Mouse (Mus musculus) heart, postnatal 0 days (tissue): Measurements from ENCODE around the gene Inpp5f. TPM values are rescaled to one million over a fixed set of nuclear protein-coding genes. Genes with fewer than 3 reads are reported as not detected.
"Not testable (repeated sequence)": the region's sequence is repeated elsewhere in the genome, so short reads cannot be mapped to it uniquely, and the experiment has no call there.

ENCODE experiments used
- ATAC-seq: fragments of 200-750 bp; cut with Nextera tagmentation; 2 replicates; pipeline ENCODE4 v1.8.0; 2017; ENCODE audit warnings: low read depth, moderate number of reproducible peaks, moderate library complexity; ENCODE audit not compliant: insufficient read depth
- DNase-seq: peaks from one replicate; pipeline ENCODE4 v3.0.0-alpha.2; 2016; ENCODE audit warnings: low spot score
- H3K27ac ChIP-seq: fragments of 300-500 bp; sonication (generic); 2 replicates; pipeline ENCODE4 v1.5.1; 2014; ENCODE audit warnings: low read depth, mild to moderate bottlenecking
- H3K27me3 ChIP-seq: fragments of 300-500 bp; sonication (generic); 2 replicates; pipeline ENCODE4 v1.6.1; 2014; ENCODE audit warnings: low read length, mixed read lengths; ENCODE audit not compliant: control insufficient read depth, insufficient read depth
- H3K36me3 ChIP-seq: fragments of 300-500 bp; sonication (generic); replicated peaks from 2 replicates; pipeline ENCODE4 v1.6.1; 2014; ENCODE audit warnings: low read length, mixed read lengths; ENCODE audit not compliant: control insufficient read depth, insufficient read depth
- H3K4me1 ChIP-seq: fragments of 300-500 bp; sonication (generic); 2 replicates; pipeline ENCODE4 v1.6.1; 2014; ENCODE audit warnings: antibody characterized with exemption; ENCODE audit not compliant: control insufficient read depth, insufficient read depth
- H3K4me2 ChIP-seq: fragments of 300-500 bp; sonication (generic); 2 replicates; pipeline ENCODE4 v1.6.1; 2014; ENCODE audit warnings: low read depth, mild to moderate bottlenecking, low read length, moderate library complexity
- H3K4me3 ChIP-seq: fragments of 300-500 bp; sonication (generic); 2 replicates; pipeline ENCODE4 v1.5.1; 2014; ENCODE audit warnings: low read depth, low read length
- H3K9ac ChIP-seq: fragments of 300-500 bp; sonication (generic); replicated peaks from 2 replicates; pipeline ENCODE4 v1.6.1; 2014; ENCODE audit warnings: low read depth, low read length, mixed read lengths
- H3K9me3 ChIP-seq: fragments of 300-500 bp; sonication (generic); replicated peaks from 2 replicates; pipeline ENCODE4 v1.6.1; 2016; ENCODE audit warnings: low read length; ENCODE audit not compliant: control insufficient read depth
- CTCF ChIP-seq: IDR thresholded peaks from 2 replicates; pipeline ENCODE4 v1.5.1; 2016; ENCODE audit warnings: antibody characterized with exemption, control low read depth, low read depth
- EP300 ChIP-seq: IDR thresholded peaks from 2 replicates; pipeline ENCODE4 v1.6.1; 2016; ENCODE audit warnings: antibody characterized with exemption, low read depth
- WGBS: fragments of 180-500 bp; shearing (Covaris S2); extraction: QIAGEN DNeasy Blood & Tissue Kit; methylation state at CpG from one replicate; pipeline ENCODE4 v1.1.7; 2014; 5-methylcytosine and 5-hydroxymethylcytosine counted together
- polyA plus RNA-seq: library from polyadenylated mRNA; unstranded; fragments of >200 nt; fragmentation: Nextera tagmentation; extraction: Ambion mirVana; gene quantifications from 2 replicates; pipeline ENCODE4 v1.2.1, GENCODE M21; 2015
- total RNA-seq: library from RNA; depleted of rRNA; stranded (reverse); fragments of >200 nt; gene quantifications from 2 replicates; pipeline ENCODE4 v1.2.3, GENCODE M21; 2014; ENCODE audit warnings: low replicate concordance

Inpp5f gene
- total and polyA plus RNA-seq, 2 experiments from 2014 or later: 4.8 to 5.3 TPM

- TF ChIP-seq EP300: no peak
- no peak for TF ChIP-seq CTCF
These were observed 78.2 kb downstream of the Inpp5f start for GRCm38 (mm10) chr7:128689347-128689746.

GRCm38 (mm10) chr7:128690070-128690469 lies 78.9 kb downstream of the Inpp5f start:
- Histone ChIP-seq H3K36me3 (peaks cover 40% of the 10 kb centered on the region), H3K27ac (no peak overlapping the region), H3K9ac (no peak overlapping the region), H3K27me3 (no peaks in the 10 kb centered on the region), H3K9me3 (no peaks in the 10 kb centered on the region), H3K4me1 (no peaks in the 10 kb centered on the region), H3K4me2 (no peak overlapping the region), H3K4me3 (no peak overlapping the region)
- 15% methylated on average over 7 of the region's 7 CpGs for WGBS
- DNase-seq (peak; percentile 73), ATAC-seq (peak; percentile 62; the same call in 1 of the 2 replicates)
- TF ChIP-seq EP300 (no peak), CTCF (peak; percentile 93)

More at GRCm38 (mm10) chr7:128689347-128689746, 78.2 kb downstream of the Inpp5f start:
- H3K4me1 ChIP-seq: no peaks in the 10 kb centered on the region
- no peak overlapping the region for H3K27ac ChIP-seq
- ATAC-seq: no peak
- H3K4me3 ChIP-seq: no peak overlapping the region
- H3K36me3 ChIP-seq: peaks cover 40% of the 10 kb centered on the region
- H3K9ac ChIP-seq: no peak overlapping the region
- 86% methylated on average over 8 of the region's 8 CpGs for WGBS
- DNase-seq: no peak
- H3K4me2 ChIP-seq: no peak overlapping the region
- no peaks in the 10 kb centered on the region for H3K9me3 ChIP-seq
- no peaks in the 10 kb centered on the region for H3K27me3 ChIP-seq

GRCm38 (mm10) chr7:128690796-128691195 lies 79.7 kb downstream of the Inpp5f start:
- ATAC-seq: no peak
- H3K27me3 ChIP-seq: no peaks in the 10 kb centered on the region
- no peaks in the 10 kb centered on the region for H3K9me3 ChIP-seq
- no peak overlapping the region for H3K27ac ChIP-seq
- H3K4me1 ChIP-seq: no peaks in the 10 kb centered on the region
- DNase-seq: no peak
- WGBS: 68% methylated on average over 7 of the region's 7 CpGs
- no peak for TF ChIP-seq EP300
- no peak for TF ChIP-seq CTCF
- H3K9ac ChIP-seq: no peak overlapping the region
- H3K4me2 ChIP-seq: no peak overlapping the region
- peaks cover 34% of the 10 kb centered on the region for H3K36me3 ChIP-seq
- no peak overlapping the region for H3K4me3 ChIP-seq

- Histone ChIP-seq H3K9ac (no peak overlapping the region), H3K27ac (no peak overlapping the region), H3K4me3 (no peak overlapping the region), H3K27me3 (no peaks in the 10 kb centered on the region), H3K4me1 (no peaks in the 10 kb centered on the region), H3K9me3 (no peaks in the 10 kb centered on the region), H3K4me2 (no peak overlapping the region), H3K36me3 (peaks cover 35% of the 10 kb centered on the region)
- 87% methylated on average over 7 of the region's 7 CpGs for WGBS
- no peak for DNase-seq
- TF ChIP-seq CTCF: no peak
- TF ChIP-seq EP300: no peak
- ATAC-seq: no peak
These were observed 81.0 kb downstream of the Inpp5f start for GRCm38 (mm10) chr7:128692163-128692562.

- peaks cover 60% of the 10 kb centered on the region for H3K36me3 ChIP-seq
- no peak for ATAC-seq
- WGBS: 63% methylated on average over 10 of the region's 10 CpGs
These were observed 83.7 kb downstream of the Inpp5f start for GRCm38 (mm10) chr7:128694848-128695247.

GRCm38 (mm10) chr7:128699959-128700358 lies 88.8 kb downstream of the Inpp5f start:
- not testable (repeated sequence) for H3K4me3 ChIP-seq, H3K27me3 ChIP-seq, H3K9ac ChIP-seq, H3K4me2 ChIP-seq, H3K9me3 ChIP-seq, H3K27ac ChIP-seq, DNase-seq, H3K4me1 ChIP-seq, ATAC-seq
- peaks cover 80% of the 10 kb centered on the region for H3K36me3 ChIP-seq
- WGBS: 74% methylated on average over 6 of the region's 6 CpGs

More at GRCm38 (mm10) chr7:128694848-128695247, 83.7 kb downstream of the Inpp5f start:
- DNase-seq: no peak
- H3K4me2 ChIP-seq: no peak overlapping the region
- H3K27me3 ChIP-seq: no peaks in the 10 kb centered on the region
- H3K9ac ChIP-seq: no peak overlapping the region
- TF ChIP-seq EP300 (no peak), CTCF (no peak)
- no peak overlapping the region for H3K4me3 ChIP-seq
- H3K9me3 ChIP-seq: no peaks in the 10 kb centered on the region
- H3K27ac ChIP-seq: no peak overlapping the region
- H3K4me1 ChIP-seq: no peaks in the 10 kb centered on the region
